ENCODE assay signal across 10 mouse cellular contexts in the genomic region with DNA sequence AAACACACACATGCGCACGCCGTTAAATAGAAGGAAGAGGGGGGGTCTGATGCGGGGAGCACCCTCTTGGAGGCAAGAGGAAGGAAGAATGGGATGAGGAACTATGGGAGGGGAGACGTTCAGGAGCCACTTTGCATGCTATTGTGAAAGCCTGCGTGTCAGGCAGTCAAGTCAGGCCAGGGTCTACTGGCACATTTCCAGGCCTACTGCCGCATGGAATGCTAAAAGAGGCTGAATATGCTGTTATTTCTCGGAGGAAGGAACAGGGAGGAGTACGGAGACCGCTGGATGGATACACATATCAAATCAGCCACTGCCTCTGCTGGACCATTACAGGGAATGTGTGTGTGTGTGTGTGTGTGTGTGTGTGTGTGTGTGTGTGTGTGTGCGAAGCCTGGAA.
DNase-seq lines count a peak whose midpoint lies in the region; ATAC-seq lines count a peak whose summit lies in the region.
"Had no signal": no experiment of that assay in that cellular context is flagged by ENCODE, and none has a peak within 500 bp of the region (broad histone marks: within the 10 kb centered on the region; RNA-seq: fewer than 3 reads in every experiment).

No protein-coding gene starts in this region.

- no peaks in the 10 kb centered on the region for H3K36me3 ChIP-seq in hindbrain, embryonic 12.5 days
- H3K36me3 ChIP-seq in hindbrain, embryonic 11.5 days (ENCODE audit: control insufficient read depth, insufficient read depth, low read length) = no peaks in the 10 kb centered on the region
- no peaks in the 10 kb centered on the region for H3K36me3 ChIP-seq in liver, embryonic 11.5 days (ENCODE audit: control insufficient read depth, insufficient read depth, low read length)

- no peaks in the 10 kb centered on the region for H3K27me3 ChIP-seq in hindbrain, embryonic 12.5 days
- no peaks in the 10 kb centered on the region for H3K27me3 ChIP-seq in hindbrain, embryonic 11.5 days (ENCODE audit: control insufficient read depth, insufficient read depth, low read length)
- no peaks in the 10 kb centered on the region for H3K27me3 ChIP-seq in liver, embryonic 11.5 days (replicated peaks; ENCODE audit: control insufficient read depth, insufficient read depth, low read length)

- ATAC-seq in hindbrain, embryonic 12.5 days (ENCODE audit: low FRiP score) = peak; percentile 43
- no peak for ATAC-seq in hindbrain, embryonic 11.5 days (ENCODE audit: low FRiP score)
- no peak for ATAC-seq in liver, embryonic 11.5 days (replicated peaks; ENCODE audit: low FRiP score)
- no peak for ATAC-seq in inflammation-experienced regulatory T-cells, adult 6 months

- 72% methylated on average over 11 of the region's 11 CpGs for WGBS in hindbrain, embryonic 12.5 days
- 87% methylated on average over 11 of the region's 11 CpGs for WGBS in hindbrain, embryonic 11.5 days
- 73% methylated on average over 11 of the region's 11 CpGs for WGBS in liver, embryonic 11.5 days

- H3K4me1 ChIP-seq in hindbrain, embryonic 12.5 days = no peaks in the 10 kb centered on the region
- no peaks in the 10 kb centered on the region for H3K4me1 ChIP-seq in hindbrain, embryonic 11.5 days (replicated peaks; ENCODE audit: control insufficient read depth, insufficient read depth, low read length)
- no peaks in the 10 kb centered on the region for H3K4me1 ChIP-seq in liver, embryonic 11.5 days (replicated peaks; ENCODE audit: control insufficient read depth, insufficient read depth, low read length)

- H3K9me3 ChIP-seq in hindbrain, embryonic 12.5 days (replicated peaks) = no peaks in the 10 kb centered on the region
- H3K9me3 ChIP-seq in hindbrain, embryonic 11.5 days (ENCODE audit: control insufficient read depth, low read length) = no peaks in the 10 kb centered on the region
- no peaks in the 10 kb centered on the region for H3K9me3 ChIP-seq in liver, embryonic 11.5 days (ENCODE audit: control insufficient read depth, low read length)

- H3K9ac ChIP-seq in hindbrain, embryonic 12.5 days = no peak overlapping the region
- H3K9ac ChIP-seq in hindbrain, embryonic 11.5 days (ENCODE audit: low read depth, low read length) = no peak overlapping the region
- no peak overlapping the region for H3K9ac ChIP-seq in liver, embryonic 11.5 days (ENCODE audit: low read depth, low read length)

- no peak overlapping the region for H3K4me2 ChIP-seq in hindbrain, embryonic 12.5 days (replicated peaks)
- no peak overlapping the region for H3K4me2 ChIP-seq in hindbrain, embryonic 11.5 days (replicated peaks; ENCODE audit: low read depth, low read length)
- no peak overlapping the region for H3K4me2 ChIP-seq in liver, embryonic 11.5 days

- no peak overlapping the region for H3K4me3 ChIP-seq in hindbrain, embryonic 12.5 days
- H3K4me3 ChIP-seq in hindbrain, embryonic 11.5 days (ENCODE audit: low read depth, low read length) = no peak overlapping the region
- H3K4me3 ChIP-seq in liver, embryonic 11.5 days (ENCODE audit: low read depth, low read length) = no peak overlapping the region
- H3K4me3 ChIP-seq: erythroblast, embryonic 14.5 days had no signal

- no peak for DNase-seq in hindbrain, embryonic 11.5 days (ENCODE audit: low spot score)
- DNase-seq in liver (peak; percentile 3), MN1 (ENCODE audit: low spot score) (peak; percentile 12)
- DNase-seq in liver, embryonic 11.5 days (ENCODE audit: low spot score) = no peak
- peak; percentile 66 to 68 for DNase-seq in cerebellum, postnatal 14 days
- no peak for DNase-seq in ovary, postnatal 36 days (ENCODE audit: low spot score)
- DNase-seq: adrenal gland, postnatal 36 days had no signal

- no peak overlapping the region for H3K27ac ChIP-seq in hindbrain, embryonic 12.5 days
- no peak overlapping the region for H3K27ac ChIP-seq in hindbrain, embryonic 11.5 days (ENCODE audit: low read depth, low read length)
- no peak overlapping the region for H3K27ac ChIP-seq in liver, embryonic 11.5 days (ENCODE audit: low read depth, low read length)

Comparison
In these comparisons a context has a peak if more than half of its experiments do, and no peak if none do; other contexts are left out.
1. DNase-seq: peak in liver (single experiment), MN1 (single experiment) and cerebellum, postnatal 14 days (2 of 2); none in hindbrain, embryonic 11.5 days (single experiment), liver, embryonic 11.5 days (single experiment) and ovary, postnatal 36 days (single experiment).